Mouse (Mus musculus): ENCODE data around the gene Il1b. TPM values are rescaled to one million over a fixed set of nuclear protein-coding genes. Genes with fewer than 3 reads are reported as not detected.

Il1b gene
- polyA plus RNA-seq, 1 experiment from 2014 or later: not detected

Other genes starting within 250 kb of the Il1b start
- gene Chchd5, start 241.4 kb downstream of the Il1b start, polyA plus RNA-seq (2015; fragmentation: Nextera tagmentation; extraction: Ambion mirVana): 24.4 and 24.5 TPM in 2 replicates
- 47.2 and 48.2 TPM in 2 replicates for gene Slc20a1, start 172.4 kb downstream of the Il1b start, polyA plus RNA-seq (2015; fragmentation: Nextera tagmentation; extraction: Ambion mirVana)
- gene Ckap2l, start 73.9 kb downstream of the Il1b start, polyA plus RNA-seq (2015; fragmentation: Nextera tagmentation; extraction: Ambion mirVana): 10.1 and 11.1 TPM in 2 replicates
- 0.26 and 0.43 TPM in 2 replicates for gene Il1a, start 61.2 kb downstream of the Il1b start, polyA plus RNA-seq (2015; fragmentation: Nextera tagmentation; extraction: Ambion mirVana)
- not detected in 2 replicates for gene F830045P16Rik, start 165.5 kb upstream of the Il1b start, polyA plus RNA-seq (2015; fragmentation: Nextera tagmentation; extraction: Ambion mirVana)
- gene Sirpa, start 221.7 kb upstream of the Il1b start, polyA plus RNA-seq (2015; fragmentation: Nextera tagmentation; extraction: Ambion mirVana): 20.8 and 23.1 TPM in 2 replicates

Measured in hindbrain, embryonic 13.5 days (tissue).